Mouse (Mus musculus): ENCODE results near the gene Btbd16. TPM values are rescaled to one million over a fixed set of nuclear protein-coding genes. Genes with fewer than 3 reads are reported as not detected.

Btbd16 gene
- polyA plus RNA-seq (2012; rRNA removed): 0.04 TPM in 2 replicates

DNA sequence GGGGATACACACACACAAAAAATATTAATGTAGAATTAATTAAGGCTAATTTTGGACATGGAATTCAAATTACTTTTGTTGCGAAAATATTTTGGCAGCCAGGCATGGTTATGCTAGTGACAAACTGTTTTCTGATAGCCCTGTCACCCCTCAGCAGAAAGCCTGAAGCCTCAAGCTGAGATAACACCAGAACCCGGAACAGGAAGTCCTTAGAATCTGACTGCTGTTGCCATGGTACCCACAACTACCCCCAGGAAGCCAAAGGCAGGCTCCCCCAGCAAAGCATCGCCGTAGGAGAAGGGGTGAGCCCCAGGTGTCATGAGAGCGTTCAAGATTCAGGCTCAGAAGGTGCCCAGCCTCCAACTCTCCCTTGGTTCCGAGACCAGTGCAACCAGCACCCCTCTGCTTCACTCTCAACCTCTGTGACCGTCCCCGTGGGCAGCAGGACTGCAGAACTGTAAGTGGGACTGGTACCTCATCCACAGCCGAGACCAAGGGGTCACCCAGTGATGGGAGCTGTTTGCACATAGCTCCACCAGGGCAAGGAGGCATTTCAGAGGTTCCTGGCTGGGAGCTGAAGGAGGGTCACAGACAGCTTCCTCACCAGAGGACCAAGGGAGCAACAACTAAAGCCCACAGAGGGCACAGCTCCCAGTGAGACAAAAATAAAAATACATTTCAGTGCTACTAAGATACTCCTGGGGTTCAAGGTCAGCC lies at the start of gene Btbd16:
TSS of gene Btbd16 (plus strand) at position 156 of the 717 bp plus-strand sequence.
- no peak for DNase-seq (ENCODE audit: low spot score)

DNA sequence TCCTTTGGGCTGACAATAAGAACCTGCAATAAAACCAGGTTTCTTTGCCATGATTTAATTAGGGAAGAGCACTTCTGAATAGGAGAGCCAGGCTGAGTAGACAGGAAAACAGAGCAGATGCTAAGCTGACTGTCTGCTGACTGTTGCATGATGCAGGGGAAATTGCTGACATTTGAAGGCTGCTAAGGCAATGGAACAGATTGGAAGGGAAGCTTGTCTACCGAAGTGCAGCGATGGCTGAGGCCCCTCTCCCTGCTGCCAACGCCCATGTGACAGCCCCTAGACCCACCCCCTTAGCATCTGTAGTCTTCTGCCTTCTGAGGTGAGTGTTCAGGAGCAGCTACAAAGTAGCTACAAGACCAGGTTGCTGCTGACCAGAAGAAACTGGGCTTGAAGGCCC lies 47.7 kb upstream of the Btbd16 start:
- no peak for DNase-seq (ENCODE audit: low spot score)

DNA sequence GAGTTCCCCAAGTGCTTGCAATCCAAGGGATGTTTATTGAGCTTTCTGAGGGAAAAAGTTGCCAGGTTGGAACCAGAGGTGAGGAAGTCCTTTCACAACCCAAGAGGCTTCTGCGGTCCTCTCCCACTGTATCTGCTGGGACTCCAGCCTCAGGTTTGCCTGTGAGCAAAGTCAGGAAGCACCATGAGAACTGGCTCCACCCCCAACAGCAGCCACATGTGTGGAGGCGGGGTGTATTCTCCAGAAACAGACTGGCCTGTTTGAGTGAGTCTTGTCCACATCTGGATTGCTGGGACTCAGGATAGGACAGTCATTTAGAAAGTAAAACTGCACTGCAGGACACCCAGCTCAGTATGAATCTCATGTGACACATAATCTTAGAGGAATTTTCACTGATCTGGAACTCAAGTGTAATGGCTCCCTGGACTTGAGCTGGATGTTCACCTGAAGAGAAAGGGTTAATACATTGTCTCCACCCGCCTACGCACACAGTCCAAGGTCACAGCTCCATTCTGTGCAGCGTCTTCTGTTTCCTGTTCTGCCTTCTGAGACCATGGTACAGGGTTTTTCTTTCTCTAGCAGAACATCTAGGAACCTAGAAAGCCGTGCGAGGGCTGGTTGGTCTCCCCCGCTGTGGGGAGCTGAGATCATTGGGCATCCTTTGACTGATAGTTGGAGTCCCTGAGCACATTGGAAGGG lies 47.0 kb upstream of the Btbd16 start:
- no peak for DNase-seq (ENCODE audit: low spot score)

DNA sequence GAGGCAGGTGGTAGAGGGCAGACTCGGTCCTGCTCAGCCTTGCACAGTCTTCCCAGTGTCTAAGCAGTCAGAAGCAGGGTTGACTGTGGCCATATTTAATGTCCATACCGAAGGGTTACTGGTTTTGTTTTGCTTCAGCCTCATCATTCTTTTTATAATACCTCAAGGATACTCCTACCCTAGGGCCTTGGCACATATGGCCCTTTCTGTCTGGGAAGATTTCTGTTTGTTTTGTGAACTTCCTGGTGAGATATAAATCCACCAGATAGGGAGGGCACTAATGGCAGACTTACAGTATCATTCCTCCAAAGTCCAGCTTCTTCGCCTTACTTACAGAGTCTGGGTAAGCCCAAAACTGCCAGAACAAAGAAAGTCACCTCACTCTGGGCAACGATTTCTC lies 46.3 kb upstream of the Btbd16 start:
- DNase-seq (ENCODE audit: low spot score): no peak

DNA sequence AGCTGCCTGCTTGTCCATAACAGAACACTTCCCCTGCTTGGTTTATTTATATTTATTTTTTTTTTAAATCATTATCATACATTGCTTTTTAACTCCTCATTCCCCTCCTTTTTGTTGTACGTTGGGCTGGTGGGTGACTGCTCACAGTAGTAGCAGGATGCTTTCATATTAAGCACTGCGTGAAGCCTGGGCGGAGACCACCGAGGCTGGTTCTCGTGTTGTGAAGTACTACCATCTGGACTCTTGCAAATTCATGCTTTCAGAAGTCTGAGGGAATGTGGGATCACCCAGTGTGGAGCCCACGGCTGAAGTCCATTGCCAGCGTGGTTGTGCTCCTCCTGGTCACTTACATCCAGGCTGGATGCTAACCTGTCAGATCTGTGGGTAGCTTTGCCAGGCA lies 42.1 kb upstream of the Btbd16 start:
- no peak for DNase-seq (ENCODE audit: low spot score)

DNA sequence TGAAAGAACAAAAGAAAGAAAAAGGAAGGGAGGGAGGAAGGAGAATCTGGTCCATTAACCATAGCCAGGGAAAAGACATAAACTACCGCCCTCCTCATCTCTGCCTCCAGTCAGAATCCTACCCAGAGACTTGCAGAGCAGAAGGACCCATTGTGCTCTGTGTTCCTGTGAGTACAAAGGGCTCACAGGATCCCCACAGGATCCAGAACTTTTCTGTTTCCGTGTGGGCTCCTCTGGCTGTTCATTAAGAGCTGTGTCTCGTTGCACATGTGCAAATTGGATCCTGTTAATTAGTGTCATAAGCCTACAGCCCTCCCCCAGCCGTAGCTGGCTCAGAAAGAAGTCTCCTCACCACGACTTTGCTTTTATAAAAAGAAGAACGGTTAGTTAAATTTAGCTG lies 41.0 kb upstream of the Btbd16 start:
- DNase-seq (ENCODE audit: low spot score): no peak

DNA sequence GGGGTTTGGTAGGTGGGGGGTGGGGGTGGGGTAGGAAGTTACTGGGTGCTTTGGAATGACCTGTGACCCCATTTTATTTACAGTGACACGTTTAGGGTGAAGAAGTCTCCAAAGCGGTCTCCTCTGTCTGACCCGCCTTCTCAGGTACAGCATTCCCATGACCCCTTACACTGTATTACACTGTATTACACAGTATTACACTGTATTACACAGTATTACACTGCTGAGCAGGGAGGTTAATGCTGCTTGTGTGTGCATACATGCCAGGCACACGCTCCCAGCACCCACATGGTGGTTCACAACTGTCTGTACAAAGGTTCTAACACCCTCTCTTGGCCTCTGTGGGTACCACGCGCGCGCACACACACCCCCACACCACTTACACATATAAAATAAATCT lies 40.4 kb upstream of the Btbd16 start:
- DNase-seq (ENCODE audit: low spot score): no peak

DNA sequence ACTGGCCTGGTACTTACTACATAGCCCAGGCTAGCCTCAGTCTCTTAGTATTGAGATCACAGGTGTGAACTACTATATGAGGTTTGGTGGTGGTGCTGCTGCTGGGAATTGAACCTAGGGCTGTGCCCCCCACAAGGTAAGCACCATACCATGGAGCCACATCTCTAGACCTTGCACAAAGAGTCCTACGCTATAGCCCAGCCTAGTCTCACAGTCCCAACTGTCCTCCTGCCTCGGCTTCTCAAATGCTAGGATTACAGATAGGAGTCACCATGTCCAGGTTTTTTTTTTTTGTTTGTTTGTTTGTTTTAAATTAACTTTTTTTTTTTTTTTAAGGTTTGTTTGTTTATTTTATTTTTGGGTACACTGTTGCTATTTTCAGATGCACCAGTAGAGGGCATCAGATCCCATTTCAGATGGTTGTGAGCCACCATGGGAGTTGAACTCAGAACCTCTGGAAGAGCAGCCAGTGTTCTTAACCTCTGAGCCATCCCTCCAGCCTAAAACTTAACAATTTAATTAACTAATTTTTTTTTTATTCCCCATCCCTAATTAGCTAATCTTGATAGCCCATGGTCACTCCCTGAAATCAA lies 39.6 kb upstream of the Btbd16 start:
- no peak for DNase-seq (ENCODE audit: low spot score)

DNA sequence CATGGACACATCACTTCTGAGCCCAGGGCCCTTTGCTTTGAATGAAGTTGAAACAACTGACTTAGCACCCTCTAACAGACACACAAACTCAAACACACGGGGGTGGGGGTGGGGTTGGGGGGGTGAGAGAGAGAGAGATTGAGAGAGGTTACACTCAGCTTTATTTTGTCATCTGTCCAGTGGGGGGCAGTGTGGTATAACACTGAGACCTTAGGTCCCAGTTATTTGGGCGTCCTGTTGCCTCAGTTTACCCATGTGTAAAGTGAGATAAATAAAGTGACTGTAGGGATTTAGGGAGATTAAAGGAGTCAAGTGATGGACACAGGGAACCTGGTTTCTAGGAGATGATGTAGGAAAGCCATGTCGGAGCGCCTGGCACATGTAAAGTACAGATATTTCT lies 32.8 kb upstream of the Btbd16 start:
- DNase-seq (ENCODE audit: low spot score): no peak

DNA sequence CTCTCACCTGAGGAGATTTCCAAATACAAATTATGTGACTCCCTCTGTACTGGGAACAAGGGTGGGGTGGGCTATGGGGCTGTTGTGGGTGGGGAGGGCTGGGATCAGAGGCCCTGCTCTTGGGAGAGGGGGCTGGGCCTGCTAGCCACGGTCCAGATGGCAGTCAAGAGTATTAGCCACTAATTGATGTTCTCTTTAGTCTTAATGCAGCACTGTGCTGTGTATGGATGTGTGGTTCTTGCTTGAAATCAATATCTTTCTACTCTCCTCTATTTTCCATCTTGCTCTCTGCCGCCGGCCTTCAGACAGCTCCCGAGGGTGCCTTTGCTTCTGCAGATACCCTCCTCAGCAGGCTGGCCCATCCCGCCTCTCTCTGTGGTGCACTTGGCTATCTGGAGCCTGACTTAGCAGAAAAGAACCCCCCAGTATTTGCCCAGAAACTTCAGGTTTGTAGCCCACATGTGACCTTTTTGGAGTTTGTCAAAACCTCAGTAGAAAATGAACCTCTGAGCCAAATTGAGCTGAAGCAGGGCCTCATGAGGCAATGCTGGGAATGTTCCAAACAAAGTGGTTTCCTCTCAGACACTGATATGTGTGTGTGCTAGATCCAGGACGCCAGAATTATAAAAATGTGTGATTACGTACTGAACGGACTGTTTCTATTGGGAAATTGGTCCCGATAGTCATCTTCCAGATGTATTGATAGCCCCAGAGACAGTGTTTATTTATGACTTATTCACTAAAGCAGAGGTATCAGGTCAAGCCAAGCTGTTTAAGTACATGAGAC lies 30.4 kb upstream of the Btbd16 start:
- DNase-seq (ENCODE audit: low spot score): no peak

DNA sequence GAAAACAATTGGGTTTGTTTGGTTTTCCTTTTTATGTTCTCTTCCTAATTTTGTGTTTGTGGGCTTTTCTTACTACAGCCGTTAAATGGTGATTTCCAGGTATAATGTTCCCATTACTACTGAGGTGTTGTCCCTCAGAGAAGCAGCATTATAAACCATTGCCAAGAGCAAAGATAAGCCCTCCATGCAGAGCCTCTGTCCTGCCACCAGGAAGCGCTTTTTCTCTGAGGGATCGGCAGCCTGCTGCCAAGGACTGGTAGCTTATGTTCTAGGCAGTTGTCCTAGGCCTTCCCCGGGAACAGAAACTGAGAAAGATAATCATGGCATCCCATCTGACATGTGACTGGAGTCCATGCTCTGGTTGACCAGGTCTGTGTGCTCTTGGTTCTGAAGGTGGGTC lies 24.7 kb upstream of the Btbd16 start:
- DNase-seq (ENCODE audit: low spot score): no peak

DNA sequence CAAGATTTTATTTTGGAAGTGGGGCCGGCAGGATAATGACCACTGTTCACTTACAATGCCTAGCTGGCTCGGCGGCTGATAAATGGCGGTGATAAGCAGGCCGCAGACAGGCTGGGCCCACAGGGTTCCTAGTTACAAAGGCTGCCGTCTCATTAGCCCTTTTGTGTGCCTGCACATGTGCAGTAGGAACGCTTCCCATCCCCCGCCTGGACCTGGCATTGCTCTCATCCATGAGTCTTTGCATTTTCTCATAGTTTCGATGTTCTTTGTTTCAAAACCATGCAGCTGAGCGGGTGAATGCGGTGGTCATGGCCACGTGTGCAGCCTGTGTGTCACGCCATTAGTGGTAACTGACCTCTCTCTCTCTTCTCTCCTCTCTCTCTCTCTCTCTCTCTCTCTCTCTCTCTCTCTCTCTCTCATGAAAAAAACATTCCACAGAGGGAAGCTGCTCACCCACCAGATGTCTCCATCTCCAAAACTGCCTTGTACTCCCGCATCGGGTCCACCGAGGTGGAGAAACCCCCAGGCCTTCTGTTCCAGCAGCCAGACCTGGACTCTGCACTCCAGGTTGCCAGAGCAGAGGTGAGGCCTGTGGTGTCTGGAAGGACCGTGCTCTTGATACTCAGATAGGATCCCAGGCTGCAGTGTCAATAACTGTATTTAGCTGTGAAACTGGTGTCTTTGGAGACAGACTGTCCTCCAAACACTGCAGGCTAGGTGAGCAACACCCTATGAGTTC lies 22.9 kb upstream of the Btbd16 start:
- no peak for DNase-seq (ENCODE audit: low spot score)

DNA sequence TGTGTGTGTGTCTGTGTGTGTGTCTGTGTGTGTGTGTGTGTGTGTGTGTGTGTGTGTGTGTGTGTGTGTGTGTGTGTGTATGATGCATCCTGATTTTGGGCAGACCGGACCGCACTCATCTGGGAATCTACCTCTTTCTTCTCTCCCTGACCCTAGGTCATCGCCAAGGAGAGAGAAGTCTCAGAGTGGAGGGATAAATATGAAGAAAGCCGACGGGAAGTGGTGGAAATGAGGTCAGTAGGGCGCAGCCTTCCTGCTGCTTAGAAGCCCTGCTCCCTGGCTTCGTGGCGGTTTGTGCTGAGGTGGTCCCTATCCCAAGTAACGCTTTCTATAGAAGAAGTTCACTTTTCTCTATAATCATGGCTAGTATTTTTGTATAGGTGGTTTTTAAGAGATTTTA lies 22.2 kb upstream of the Btbd16 start:
- DNase-seq (ENCODE audit: low spot score): no peak

DNA sequence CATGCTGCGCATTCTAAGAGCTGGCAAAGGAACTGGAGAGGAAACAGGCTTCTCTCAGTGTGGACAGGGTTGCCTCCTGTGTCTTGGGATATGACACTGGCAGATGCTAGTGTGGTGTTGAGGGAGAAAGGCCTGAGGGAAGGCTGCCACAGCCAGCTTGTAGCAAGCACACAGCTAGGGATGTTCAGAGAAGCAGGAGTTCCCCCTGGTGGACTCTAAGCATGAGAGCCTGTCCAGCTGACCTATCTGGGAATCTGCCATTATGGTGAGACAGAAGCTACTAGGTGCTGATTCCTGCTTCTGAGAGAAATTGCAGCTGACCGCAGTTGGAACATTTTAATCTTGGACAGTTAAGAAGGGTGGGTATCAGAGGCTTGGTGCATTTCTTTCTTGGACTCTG lies 19.1 kb upstream of the Btbd16 start:
- no peak for DNase-seq (ENCODE audit: low spot score)

DNA sequence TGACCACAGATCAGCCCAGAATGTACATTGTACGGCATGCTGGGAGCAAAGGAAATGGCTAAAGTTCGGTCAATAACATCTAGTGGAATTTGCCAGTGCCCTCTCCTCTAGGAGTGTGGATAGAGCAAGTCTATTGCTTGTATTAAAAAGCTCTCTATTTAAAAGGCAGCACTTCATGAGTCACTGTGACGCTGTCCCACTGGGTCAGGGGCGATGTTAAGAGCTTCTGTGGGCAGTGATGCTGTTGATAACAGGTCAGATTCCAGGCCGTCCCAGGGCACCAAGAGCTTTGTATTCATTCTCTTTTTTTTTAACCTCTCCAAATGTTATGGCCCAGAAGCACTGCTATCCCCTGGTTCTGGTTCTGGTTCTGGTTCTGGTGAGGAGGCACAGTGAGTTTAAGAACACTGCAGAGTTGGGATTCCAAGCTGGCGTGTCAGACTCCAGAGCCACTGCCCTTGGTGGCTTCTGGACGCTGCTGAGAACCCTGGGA lies 17.5 kb upstream of the Btbd16 start:
- DNase-seq (ENCODE audit: low spot score): no peak

DNA sequence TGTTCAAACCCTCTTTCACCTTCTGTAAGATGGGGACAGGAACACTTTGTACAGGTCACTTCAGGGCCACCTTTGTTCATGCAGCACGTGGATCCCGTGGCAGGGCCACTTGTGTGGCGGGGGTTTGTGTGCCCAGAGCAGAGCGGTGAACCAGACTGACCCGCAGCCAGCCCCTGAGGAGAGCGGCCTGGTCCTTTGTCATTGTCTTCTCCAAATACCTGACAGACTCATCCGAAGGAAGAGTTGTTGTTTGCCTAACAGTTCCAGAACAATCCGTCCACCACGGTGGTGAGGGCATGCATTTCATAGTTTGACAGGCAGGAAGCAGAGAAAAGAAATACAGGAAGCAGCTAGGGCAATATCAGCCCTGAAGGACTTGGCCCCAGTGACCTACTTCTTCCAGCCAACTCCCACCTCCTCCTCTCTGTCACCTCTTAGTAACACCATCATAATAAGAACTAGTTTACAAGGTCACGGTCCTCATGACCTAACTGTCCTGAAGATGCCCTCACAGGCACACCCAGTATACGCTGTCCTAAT lies 16.5 kb upstream of the Btbd16 start:
- DNase-seq (ENCODE audit: low spot score): no peak

DNA sequence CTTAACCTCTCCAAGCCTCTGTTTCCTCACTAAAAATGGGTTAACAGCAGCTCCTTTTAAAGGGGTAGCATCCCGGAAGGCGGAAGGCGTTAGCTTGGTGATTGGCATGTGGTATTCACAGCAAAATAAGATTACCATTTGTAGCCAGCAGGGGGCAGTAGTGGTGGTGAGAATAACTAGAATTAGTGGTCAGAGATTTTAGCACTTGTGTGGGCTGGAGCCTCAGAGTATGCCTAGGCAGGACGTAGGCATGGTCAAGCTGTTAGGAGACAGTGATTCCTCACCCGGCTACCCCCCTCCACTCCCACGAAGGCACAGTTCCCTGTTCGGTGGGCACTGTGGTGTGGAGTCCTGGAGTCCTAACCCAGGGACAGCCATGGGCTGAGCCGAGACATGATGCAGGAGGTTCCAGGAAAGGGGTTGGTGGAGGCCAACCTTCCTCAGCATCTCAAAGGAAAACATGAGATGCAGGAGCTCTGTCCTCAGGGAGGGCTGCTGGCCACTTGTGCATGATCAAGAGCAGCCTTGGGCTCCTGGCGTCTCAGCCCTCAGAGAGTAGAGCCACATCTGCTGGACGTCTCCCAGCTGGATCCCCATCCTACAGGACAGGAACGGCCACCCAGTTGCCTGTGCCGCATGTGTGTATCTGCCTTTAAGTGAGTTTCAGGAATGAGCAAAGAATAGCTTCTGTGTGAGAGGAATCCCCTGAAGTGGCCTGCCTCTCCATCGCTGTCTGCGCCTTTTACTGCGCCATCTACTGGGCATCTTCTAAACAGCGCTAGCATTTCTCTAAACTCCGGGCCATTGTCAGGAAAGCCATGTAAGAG lies 11.6 kb upstream of the Btbd16 start:
- DNase-seq (ENCODE audit: low spot score): no peak

DNA sequence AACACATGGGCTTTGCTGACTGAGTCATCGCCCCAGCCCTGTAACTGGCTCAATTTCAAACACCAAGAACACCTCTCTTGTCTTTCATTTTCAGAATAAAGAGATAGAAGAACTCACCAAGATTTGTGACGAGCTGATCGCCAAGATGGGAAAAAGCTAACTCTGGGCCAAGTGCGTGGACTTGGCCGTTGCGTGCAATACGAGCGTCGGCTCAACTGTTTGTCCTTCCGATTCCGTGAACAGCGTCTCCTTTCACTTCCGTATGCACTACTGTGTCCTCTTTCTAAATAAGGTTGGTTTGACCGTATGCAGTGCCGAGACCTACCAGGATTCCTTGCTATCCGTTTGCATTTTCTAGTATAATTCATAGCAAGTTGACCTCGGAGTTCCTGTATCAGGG lies 9.7 kb upstream of the Btbd16 start:
- DNase-seq (ENCODE audit: low spot score): no peak

DNA sequence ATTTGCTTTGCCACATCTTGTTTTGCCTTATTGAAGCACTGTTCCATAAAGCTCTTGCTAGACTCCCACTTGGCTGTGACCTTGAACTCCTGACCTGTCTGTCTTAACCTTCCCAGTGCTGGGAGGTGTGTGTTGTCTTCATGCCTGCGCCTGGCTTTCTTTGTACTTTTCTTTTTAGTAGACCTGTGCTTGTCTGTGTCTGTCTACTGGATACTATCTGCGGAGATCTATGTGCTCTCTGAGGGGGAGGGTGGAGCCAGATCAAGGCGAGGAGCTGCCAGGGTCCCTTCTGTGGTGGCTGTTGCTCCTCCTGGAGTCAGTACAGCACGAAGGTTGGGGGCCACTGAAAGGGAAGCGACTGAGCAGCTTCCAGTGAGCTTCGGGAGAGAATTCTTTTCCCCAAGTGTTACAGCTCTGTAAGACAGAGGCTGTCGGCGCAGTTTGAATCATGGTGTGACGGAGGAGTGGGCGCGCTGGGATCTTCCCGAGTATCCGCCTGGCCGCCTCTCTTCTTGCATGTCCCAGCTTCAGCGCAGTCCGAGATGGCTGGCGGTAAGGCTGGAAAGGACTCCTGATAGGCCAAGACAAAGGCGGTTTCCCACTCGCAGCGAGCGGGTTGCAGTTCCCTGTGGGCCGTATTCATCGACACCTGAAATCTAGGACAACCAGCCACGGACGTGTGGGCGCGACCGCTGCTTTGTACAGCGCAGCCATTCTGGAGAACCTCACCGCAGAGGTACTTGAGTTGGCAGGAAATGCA lies 7.3 kb upstream of the Btbd16 start:
- DNase-seq (ENCODE audit: low spot score): no peak

DNA sequence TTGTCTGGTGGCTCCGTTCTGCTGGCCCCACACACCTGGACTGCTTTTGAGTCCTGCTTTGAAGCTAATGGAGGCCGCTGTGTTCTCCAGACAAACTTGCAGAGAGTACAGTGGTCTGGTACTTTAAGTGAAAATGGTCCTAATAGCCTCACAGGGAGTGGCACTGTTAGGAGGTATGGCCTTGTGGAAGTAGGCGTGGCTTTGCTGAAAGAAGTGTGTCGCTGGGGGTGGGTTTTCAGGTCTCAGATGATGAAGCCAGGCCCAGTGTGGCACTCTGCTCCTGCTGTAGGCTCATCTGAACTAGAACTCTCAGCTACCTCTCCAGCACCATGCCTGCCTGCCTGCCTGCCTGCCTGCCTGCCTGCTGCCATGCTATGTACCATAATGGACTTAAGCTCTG lies 5.7 kb upstream of the Btbd16 start:
- DNase-seq (ENCODE audit: low spot score): no peak

Data from urinary bladder, adult 2 months (tissue).